Mouse (Mus musculus): ENCODE measurements around the gene Poc1a. TPM values are rescaled to one million over a fixed set of nuclear protein-coding genes. Genes with fewer than 3 reads are reported as not detected.

Gene Poc1a
- polyA plus RNA-seq, 1 experiment = 24.3 TPM

DNA sequence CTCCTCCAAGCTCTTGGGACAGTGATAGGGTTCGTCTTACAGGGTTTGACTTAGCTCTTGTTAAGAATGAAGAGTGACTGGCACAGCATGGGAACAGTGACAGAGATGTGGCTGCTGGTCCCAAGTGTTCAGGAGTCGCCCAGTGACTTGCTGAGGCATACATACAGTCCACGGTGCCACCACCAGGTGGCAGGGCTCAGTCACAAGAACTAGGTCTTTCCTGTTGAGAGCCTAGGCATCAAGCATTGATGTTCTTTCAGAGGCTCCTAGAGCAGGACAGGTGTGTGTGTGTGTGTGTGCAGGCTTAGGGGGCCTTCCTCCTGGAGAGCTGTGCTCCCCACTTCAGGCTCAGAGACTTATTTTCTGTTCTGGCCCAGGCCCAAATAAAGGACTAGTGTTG lies 8.0 kb downstream of the Poc1a start:
- H3K9ac ChIP-seq (ENCODE audit: low read depth, poor library complexity, severe bottlenecking) = no peak overlapping the region
- no peak overlapping the region for H3K27ac ChIP-seq (ENCODE audit: insufficient read depth, low read length)
- no peaks in the 10 kb centered on the region for H3K9me3 ChIP-seq (replicated peaks; ENCODE audit: control insufficient read depth, insufficient read depth, low read length, poor library complexity, severe bottlenecking)
- peak; percentile 82 for TF ChIP-seq CTCF (IDR thresholded peaks at IDR 0.05; ENCODE audit: low read depth, low read length)
- no peak for TF ChIP-seq POLR2A (IDR thresholded peaks at IDR 0.05; ENCODE audit: insufficient read depth, low read length)
- no peaks in the 10 kb centered on the region for H3K4me1 ChIP-seq (ENCODE audit: control insufficient read depth, insufficient read depth, low read length)
- no peaks in the 10 kb centered on the region for H3K36me3 ChIP-seq (ENCODE audit: control insufficient read depth, insufficient read depth, low read length, poor library complexity, severe bottlenecking)
- H3K4me3 ChIP-seq (ENCODE audit: low read depth, low read length) = no peak overlapping the region
- no peaks in the 10 kb centered on the region for H3K27me3 ChIP-seq (ENCODE audit: control insufficient read depth, insufficient read depth, low read length, poor library complexity, severe bottlenecking)

DNA sequence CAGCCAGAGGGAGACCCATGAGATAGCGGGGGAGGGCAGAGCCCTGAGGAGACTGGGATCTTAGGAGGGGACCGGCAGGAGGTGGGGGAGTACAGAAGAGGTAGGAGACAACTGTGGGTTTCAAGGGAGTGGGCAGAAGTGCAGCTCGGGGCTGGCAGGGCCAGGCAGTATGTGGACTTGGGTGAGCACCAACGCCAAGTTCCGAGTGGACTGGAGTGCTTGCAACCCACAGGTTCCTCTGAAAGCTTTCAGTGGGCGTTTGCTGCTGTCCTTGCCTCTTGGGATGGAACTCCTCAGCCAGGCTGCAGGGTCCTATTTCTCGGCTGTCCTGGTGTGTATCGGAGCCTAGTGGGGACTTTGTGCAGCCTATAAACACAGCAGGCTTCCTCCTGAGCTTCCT lies 9.0 kb downstream of the Poc1a start:
- H3K9ac ChIP-seq (ENCODE audit: low read depth, poor library complexity, severe bottlenecking) = no peak overlapping the region
- no peaks in the 10 kb centered on the region for H3K27me3 ChIP-seq (ENCODE audit: control insufficient read depth, insufficient read depth, low read length, poor library complexity, severe bottlenecking)
- H3K4me3 ChIP-seq (ENCODE audit: low read depth, low read length) = no peak overlapping the region
- H3K27ac ChIP-seq (ENCODE audit: insufficient read depth, low read length) = no peak overlapping the region
- no peaks in the 10 kb centered on the region for H3K9me3 ChIP-seq (replicated peaks; ENCODE audit: control insufficient read depth, insufficient read depth, low read length, poor library complexity, severe bottlenecking)
- no peaks in the 10 kb centered on the region for H3K36me3 ChIP-seq (ENCODE audit: control insufficient read depth, insufficient read depth, low read length, poor library complexity, severe bottlenecking)
- H3K4me1 ChIP-seq (ENCODE audit: control insufficient read depth, insufficient read depth, low read length) = no peaks in the 10 kb centered on the region
- TF ChIP-seq POLR2A (IDR thresholded peaks at IDR 0.05; ENCODE audit: insufficient read depth, low read length) (no peak), EP300 (IDR thresholded peaks at IDR 0.05; ENCODE audit: insufficient read depth, low read depth, low read length) (no peak), CTCF (IDR thresholded peaks at IDR 0.05; ENCODE audit: low read depth, low read length) (no peak)

DNA sequence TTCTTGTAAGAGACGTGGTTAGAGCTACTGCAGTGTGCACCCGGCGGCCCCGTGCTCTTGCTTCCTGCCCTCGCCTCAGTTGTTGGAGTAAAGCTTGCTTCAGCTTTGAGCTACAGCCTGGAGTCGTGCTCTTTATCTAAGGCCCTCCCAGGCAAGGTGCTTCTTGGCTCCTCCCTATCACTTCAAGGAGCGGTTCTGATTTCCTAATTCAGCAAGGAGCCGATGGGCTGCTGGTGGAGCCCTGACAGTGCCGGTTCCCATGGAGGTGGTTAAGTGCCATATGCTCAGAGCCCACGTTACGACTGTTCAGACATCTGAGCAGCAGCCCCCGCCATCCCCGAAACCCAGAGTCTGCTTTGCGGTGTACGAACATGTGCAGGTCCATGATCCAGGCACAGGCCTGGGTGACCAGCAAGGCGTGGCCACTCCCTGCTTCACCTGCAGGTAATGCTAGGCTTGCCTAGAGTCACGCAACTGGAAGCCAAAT lies 9.8 kb downstream of the Poc1a start:
- H3K4me3 ChIP-seq (ENCODE audit: low read depth, low read length) = no peak overlapping the region
- no peaks in the 10 kb centered on the region for H3K4me1 ChIP-seq (ENCODE audit: control insufficient read depth, insufficient read depth, low read length)
- no peaks in the 10 kb centered on the region for H3K36me3 ChIP-seq (ENCODE audit: control insufficient read depth, insufficient read depth, low read length, poor library complexity, severe bottlenecking)
- H3K9me3 ChIP-seq (replicated peaks; ENCODE audit: control insufficient read depth, insufficient read depth, low read length, poor library complexity, severe bottlenecking) = no peaks in the 10 kb centered on the region
- no peak overlapping the region for H3K27ac ChIP-seq (ENCODE audit: insufficient read depth, low read length)
- no peak overlapping the region for H3K9ac ChIP-seq (ENCODE audit: low read depth, poor library complexity, severe bottlenecking)
- H3K27me3 ChIP-seq (ENCODE audit: control insufficient read depth, insufficient read depth, low read length, poor library complexity, severe bottlenecking) = no peaks in the 10 kb centered on the region
- TF ChIP-seq POLR2A (IDR thresholded peaks at IDR 0.05; ENCODE audit: insufficient read depth, low read length) = no peak
- no peak for TF ChIP-seq EP300 (IDR thresholded peaks at IDR 0.05; ENCODE audit: insufficient read depth, low read depth, low read length)
- TF ChIP-seq CTCF (IDR thresholded peaks at IDR 0.05; ENCODE audit: low read depth, low read length) = no peak

DNA sequence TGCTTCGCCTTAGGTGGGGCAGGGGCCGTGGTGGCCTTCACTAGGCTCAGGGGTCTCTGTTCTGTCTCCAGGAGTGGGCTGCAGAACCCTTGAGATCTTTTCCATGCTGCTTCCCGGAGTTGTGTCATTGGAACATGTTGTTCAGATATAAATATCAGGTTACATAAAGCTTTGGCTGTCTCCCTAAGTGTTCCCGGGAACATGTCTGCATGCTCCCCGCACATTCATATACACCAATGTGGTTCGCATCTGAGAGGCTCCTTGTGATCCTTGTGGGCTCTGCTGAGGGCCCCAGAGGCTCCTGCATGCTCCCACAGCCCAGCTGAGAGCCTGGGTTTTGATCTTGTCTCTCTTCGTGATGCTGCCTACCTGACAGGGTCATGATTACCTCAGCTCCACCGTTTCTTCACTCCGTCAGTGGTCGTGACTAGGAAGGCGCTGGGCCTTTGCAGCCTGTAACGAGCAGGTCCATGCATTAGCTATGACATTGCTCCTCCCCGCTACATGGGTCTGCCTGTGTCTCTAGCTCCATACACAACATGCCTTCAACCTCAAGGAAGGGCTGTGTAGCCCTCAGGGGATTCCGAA lies 12.8 kb downstream of the Poc1a start:
- no peaks in the 10 kb centered on the region for H3K36me3 ChIP-seq (ENCODE audit: control insufficient read depth, insufficient read depth, low read length, poor library complexity, severe bottlenecking)
- TF ChIP-seq POLR2A (IDR thresholded peaks at IDR 0.05; ENCODE audit: insufficient read depth, low read length) (no peak), EP300 (IDR thresholded peaks at IDR 0.05; ENCODE audit: insufficient read depth, low read depth, low read length) (no peak), CTCF (IDR thresholded peaks at IDR 0.05; ENCODE audit: low read depth, low read length) (no peak)
- no peak overlapping the region for H3K9ac ChIP-seq (ENCODE audit: low read depth, poor library complexity, severe bottlenecking)
- H3K4me3 ChIP-seq (ENCODE audit: low read depth, low read length) = no peak overlapping the region
- H3K27me3 ChIP-seq (ENCODE audit: control insufficient read depth, insufficient read depth, low read length, poor library complexity, severe bottlenecking) = no peaks in the 10 kb centered on the region
- H3K27ac ChIP-seq (ENCODE audit: insufficient read depth, low read length) = no peak overlapping the region
- H3K4me1 ChIP-seq (ENCODE audit: control insufficient read depth, insufficient read depth, low read length) = no peaks in the 10 kb centered on the region
- H3K9me3 ChIP-seq (replicated peaks; ENCODE audit: control insufficient read depth, insufficient read depth, low read length, poor library complexity, severe bottlenecking) = no peaks in the 10 kb centered on the region

DNA sequence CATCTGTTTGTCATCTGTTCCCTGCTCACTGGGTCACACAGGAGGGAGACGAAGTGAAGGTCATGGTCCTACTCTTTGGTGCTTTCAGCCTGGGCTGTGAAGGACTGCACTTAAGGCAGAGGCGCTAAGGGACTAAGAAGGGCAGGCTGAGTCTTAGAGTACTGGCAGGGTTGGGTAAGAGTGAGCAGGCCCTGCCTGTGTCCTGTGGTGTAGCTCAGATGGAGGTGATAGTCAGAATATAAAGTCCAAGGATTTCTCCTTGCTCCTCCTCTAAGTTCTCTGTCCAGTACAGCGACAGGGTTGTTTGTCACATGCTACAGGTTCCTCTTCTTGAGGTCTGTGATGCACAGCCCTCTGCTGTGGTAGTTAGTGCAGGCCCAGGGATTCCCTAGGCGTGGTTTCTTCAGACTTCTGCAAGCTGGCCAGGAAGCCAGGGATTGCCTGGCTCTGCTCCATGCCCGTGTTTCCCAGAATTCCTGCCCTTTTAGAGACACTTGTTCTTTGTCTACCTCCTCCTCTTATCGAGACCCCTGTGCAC lies 15.8 kb downstream of the Poc1a start:
- no peaks in the 10 kb centered on the region for H3K4me1 ChIP-seq (ENCODE audit: control insufficient read depth, insufficient read depth, low read length)

DNA sequence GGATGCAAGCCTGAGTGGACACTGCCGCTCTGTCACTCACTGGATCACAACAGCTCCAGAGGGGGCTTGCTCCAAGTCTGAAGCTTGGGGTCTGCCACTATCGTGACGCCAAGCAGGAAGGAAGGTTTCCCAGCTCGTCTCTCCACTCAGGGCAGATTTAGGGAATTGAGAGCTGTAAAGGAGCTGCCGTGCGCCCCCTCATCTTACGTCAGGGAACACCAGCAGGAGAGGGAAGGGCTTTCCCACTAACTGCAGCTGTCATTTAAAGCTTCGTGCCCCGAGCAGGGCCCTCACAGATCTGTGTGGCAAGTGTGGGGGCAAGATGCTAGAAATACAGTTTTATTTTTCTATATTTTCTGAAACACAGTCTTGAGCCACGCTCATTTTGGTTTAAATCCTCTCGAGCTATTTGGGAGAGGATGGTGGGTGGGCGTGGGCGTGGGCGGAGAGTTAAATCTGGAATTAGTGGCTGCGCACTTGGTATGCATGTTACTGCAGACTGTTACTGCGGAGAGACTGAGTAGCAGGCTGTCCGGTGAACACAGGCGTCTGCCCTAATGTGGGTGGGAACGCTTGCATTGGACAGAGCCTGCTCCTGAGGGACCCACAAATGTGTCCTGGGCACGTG lies 19.4 kb downstream of the Poc1a start:
- Histone ChIP-seq H3K9ac (ENCODE audit: low read depth, poor library complexity, severe bottlenecking) (no peak overlapping the region), H3K36me3 (ENCODE audit: control insufficient read depth, insufficient read depth, low read length, poor library complexity, severe bottlenecking) (no peaks in the 10 kb centered on the region), H3K4me1 (ENCODE audit: control insufficient read depth, insufficient read depth, low read length) (no peaks in the 10 kb centered on the region), H3K9me3 (replicated peaks; ENCODE audit: control insufficient read depth, insufficient read depth, low read length, poor library complexity, severe bottlenecking) (no peaks in the 10 kb centered on the region), H3K27ac (ENCODE audit: insufficient read depth, low read length) (no peak overlapping the region), H3K27me3 (ENCODE audit: control insufficient read depth, insufficient read depth, low read length, poor library complexity, severe bottlenecking) (no peaks in the 10 kb centered on the region), H3K4me3 (ENCODE audit: low read depth, low read length) (no peak overlapping the region)
- TF ChIP-seq EP300 (IDR thresholded peaks at IDR 0.05; ENCODE audit: insufficient read depth, low read depth, low read length) = no peak

More for the DNA sequence above, 15.8 kb downstream of the Poc1a start:
- H3K36me3 ChIP-seq (ENCODE audit: control insufficient read depth, insufficient read depth, low read length, poor library complexity, severe bottlenecking) = no peaks in the 10 kb centered on the region
- no peaks in the 10 kb centered on the region for H3K27me3 ChIP-seq (ENCODE audit: control insufficient read depth, insufficient read depth, low read length, poor library complexity, severe bottlenecking)
- H3K4me3 ChIP-seq (ENCODE audit: low read depth, low read length) = no peak overlapping the region
- no peak for TF ChIP-seq POLR2A (IDR thresholded peaks at IDR 0.05; ENCODE audit: insufficient read depth, low read length)
- no peak for TF ChIP-seq EP300 (IDR thresholded peaks at IDR 0.05; ENCODE audit: insufficient read depth, low read depth, low read length)
- TF ChIP-seq CTCF (IDR thresholded peaks at IDR 0.05; ENCODE audit: low read depth, low read length) = no peak
- H3K27ac ChIP-seq (ENCODE audit: insufficient read depth, low read length) = no peak overlapping the region
- no peak overlapping the region for H3K9ac ChIP-seq (ENCODE audit: low read depth, poor library complexity, severe bottlenecking)
- H3K9me3 ChIP-seq (replicated peaks; ENCODE audit: control insufficient read depth, insufficient read depth, low read length, poor library complexity, severe bottlenecking) = no peaks in the 10 kb centered on the region
